Mouse (Mus musculus) embryo, embryonic 11.5 days (tissue): ENCODE measurements around the gene Syce1.
"Not testable (repeated sequence)": the region's sequence is repeated elsewhere in the genome, so short reads cannot be mapped to it uniquely, and the experiment has no call there.

Source experiments
- DNase-seq: peaks from one replicate; pipeline ENCODE4 v3.0.0-alpha.2; 2012; ENCODE audit warnings: low read depth, low spot score

Gene Syce1

DNA sequence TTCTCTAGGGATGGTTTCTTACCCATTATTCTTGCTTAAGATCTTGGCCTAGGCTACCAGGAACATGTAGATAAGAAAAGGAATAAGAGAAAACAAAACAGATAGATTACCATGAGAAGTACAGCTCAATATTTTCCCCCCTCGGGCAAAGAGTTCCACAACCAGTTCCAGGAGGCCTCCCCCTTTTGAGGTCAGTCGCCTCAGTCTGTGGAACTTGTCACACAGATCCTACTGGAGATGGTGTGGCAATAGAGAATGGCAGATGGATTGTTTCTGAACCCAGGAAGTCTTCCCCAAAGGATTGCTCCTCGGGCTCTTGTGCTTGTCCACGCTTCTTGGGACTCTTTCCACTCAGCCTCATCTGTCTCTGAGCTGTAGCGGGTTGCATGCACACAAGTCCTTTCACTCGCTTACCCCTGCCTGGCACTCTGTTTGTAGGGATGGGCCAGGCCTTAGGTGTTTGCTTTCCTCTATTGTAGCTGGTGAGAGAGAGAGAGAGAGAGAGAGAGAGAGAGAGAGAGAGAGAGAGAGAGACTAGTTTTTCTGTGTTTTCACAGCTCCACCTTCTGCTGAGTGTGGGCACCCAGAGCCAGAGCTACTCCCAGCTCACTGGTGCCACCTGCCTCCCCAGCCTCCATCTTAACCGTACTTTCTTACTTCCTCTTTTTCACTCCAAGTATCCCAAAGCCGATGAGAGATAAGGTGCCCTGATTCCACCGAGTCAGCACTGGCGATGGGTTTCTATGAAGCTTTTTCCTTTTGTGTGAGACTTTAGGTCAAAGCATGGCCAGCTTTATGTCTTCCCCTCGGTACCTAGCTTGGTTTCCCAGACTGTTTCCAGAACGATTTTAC is 21.5 kb downstream of the Syce1 start:
- DNase-seq = no peak

DNA sequence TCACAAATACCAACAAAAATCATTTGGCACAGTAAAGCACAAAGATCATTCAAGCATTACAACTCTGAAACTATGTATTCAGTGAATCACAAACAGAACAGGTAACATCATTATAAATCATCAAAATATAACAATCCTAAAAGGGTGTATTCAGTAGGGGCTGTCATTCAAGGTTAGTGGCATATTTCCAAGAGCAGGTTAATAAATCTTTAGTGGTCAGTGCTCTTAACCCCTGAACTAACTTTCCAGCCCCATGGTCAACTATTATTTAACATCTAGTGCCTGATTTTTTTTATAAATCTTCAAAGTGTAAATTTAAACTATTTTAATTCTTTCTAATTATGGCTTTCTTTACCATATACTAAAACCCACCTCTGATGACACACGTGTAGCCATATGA is 22.3 kb downstream of the Syce1 start:
- DNase-seq = not testable (repeated sequence)

DNA sequence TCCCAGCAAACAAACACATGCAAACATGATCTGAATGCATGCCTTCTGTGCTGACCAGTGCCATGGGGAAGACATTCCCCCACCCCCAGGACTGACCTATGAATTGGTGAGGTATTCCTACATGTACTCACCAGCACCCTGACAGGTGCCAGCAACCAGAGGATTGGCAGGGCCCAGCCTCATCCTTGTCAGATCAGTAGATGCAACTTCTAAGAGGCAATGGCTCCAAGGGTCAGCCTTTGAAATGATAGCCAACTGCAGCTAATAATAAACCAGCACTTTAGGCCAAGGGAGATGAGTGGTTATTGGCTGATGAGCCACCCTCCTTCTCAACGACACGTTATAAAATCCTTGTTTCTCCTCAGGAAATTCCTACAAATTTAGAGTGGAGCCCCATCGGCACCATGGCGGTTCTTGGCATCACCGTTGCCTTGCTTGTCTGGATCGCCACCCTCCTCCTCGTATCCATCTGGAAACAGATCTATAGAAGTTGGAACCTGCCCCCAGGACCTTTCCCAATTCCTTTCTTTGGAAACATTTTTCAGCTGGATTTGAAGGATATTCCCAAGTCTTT is 24.1 kb downstream of the Syce1 start, which contains the start of gene Cyp2e1:
TSS of gene Cyp2e1 (plus strand) at position 293 of the 574 bp plus-strand sequence.
- DNase-seq = no peak

DNA sequence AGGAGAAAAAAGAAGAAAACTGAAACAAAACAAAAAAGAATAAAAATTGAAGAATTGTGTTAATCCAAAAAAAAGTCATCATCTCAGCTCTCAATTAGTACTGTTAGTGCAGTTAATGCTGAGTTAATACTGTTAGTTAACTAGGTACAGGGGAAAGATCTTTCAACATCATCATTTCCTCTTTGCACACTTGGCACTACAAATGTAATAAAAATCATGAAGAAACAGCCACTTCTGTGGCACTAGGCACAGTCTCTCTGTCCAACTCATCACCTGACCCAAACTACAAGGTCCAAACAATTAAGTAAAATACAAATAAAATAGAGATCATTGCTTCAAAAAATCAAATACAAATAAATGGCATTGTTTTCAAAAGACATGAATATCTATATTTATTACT is 27.0 kb downstream of the Syce1 start:
- no peak for DNase-seq

DNA sequence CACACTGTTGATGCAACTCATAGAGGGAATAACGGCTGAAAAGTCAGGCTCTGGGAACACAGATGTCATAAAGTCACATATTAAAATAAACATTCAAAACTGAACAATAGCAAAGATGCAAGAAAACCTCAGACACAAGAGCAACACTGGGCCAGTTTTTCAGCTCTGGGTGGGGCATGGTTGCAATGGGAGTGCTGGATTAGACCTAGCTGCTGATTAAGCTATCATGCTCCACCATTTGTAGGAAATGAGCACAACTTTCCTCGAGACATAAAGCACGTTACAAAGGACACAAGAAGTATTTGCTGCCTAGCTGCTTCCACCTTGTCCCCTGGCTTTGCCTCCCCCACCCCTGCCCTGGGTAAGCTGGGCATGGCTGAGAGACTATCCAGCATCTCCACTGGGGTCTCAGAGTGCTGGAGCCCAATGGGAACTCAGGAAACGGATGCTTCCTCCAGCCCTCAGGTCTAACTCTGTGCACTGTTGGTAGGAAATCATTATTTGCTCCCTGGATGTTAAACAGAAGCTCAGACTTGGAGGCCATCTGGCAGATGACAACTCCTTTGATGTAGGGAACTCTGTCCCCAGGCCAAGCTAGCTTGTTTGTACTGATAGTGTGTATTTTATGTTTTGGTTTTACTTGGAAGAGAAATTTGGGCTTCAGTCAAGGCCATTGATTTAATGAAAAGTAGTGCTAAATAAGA is 31.3 kb downstream of the Syce1 start:
- DNase-seq = no peak

DNA sequence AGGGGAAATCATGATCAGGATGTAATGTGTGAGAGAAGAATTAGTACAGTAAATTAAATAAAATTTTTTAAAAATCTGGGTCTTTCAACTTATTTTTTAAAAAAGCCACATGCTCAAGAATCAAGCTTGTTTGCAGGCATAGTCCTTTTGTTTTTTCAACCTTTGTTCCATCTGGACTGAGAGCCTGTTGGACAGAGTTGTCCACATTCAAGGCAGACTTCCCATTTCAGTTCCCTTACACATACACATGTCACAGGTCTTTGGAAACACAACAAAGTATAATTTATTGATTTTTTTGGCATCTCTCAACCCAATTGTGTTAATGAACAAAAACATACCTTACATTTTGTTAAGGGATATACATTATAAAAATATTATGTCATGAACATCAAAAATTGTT is 33.1 kb downstream of the Syce1 start:
- no peak for DNase-seq

DNA sequence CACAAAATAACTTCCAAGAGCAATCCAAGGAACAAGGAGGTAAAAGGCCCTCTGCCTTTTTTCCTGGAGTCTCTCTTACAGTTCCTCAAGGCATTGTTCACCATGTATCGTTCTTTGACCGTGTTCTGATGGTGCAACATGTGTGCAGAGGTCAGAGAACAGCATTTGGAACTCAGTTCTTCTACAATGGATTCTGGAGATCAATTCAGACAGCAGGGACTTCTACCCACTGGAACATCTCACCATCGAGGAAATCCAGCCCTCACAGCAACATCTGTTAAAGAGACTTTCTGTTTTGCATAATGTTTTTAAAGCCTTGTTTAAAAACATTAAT is 38.9 kb downstream of the Syce1 start:
- no peak for DNase-seq

DNA sequence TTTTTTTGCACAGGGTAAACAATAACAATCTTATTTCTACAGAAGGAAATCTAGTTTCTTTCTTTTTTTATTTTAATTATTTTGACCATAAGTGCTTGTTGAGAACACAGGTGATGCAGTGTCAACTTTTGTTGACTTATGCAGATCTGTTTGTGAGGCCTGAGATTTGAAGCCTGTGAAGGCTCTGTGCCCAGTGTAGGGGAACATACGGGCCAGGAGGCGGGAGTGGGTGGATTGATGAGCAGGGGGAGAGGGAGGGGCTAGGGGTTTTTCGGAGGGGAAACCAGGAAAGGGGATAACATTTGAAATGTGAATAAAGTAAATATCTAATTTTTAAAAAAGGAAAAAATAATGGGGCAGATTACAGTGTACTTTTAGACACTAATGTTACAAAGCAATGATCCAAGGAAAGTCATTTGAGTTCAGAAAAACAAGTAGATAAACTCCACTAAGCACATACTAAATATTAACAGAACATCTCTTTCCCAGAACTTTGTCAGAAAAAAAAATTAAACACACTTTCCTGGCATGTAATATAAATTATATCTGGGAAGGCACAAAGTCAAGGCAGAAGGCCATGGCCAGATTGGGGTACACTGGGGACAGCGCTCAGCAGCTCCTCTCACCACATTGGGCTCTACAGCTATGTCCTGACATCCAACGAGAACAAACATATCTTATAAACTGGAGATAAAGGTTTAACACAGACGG is 39.4 kb downstream of the Syce1 start:
- no peak for DNase-seq

DNA sequence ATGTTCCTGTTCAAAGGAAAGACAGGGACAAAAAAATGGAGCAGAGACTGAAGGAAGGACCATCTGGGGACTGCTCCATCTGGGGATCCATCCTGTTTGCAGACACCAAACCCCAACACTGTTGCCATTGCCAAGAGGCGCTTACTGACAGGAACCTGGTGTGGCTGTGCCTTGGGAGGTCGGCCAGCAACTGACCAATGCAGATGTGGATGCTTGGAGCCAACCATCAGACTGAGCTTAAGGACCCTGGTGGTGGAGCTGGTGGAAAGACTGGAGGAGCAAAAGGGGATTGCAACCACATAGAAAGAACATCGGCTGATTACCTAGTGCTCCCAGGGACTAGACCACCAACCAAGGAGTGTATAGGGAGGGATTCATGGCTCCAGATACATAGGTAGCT is 40.2 kb downstream of the Syce1 start:
- DNase-seq = no peak

DNA sequence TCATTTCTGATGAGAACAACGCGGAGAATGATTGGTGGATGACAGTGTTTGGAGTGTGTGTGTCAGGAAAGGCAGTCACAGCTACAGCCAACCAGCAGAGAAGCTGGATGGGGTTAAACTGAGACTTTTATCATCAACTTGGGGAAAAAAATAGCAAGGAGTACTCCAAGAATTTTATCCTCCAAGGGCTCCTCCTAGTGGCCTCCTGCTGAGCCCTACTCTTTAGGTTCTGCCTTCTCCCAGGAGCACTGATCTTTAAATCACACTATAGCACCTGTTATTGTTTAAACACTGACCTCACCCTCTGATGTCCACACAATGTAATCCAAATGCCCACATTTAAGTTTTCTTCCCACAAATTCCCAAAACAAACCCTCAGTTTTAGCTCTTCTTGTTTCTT is 54.5 kb downstream of the Syce1 start:
- no peak for DNase-seq
